Mouse (Mus musculus) testis, adult 2 months (tissue): ENCODE results near the gene Wdtc1. TPM values are rescaled to one million over a fixed set of nuclear protein-coding genes. Genes with fewer than 3 reads are reported as not detected.

Experiments
- H3K27ac ChIP-seq: fragments of 200-500 bp; 2 replicates; pipeline ENCODE4 v1.5.1; 2012; ENCODE audit warnings: low read depth, low read length; ENCODE audit not compliant: control insufficient read depth, insufficient read depth
- H3K27me3 ChIP-seq: fragments of 200-500 bp; 2 replicates; pipeline ENCODE4 v1.6.1; 2012; ENCODE audit warnings: mild to moderate bottlenecking, low read length, moderate library complexity; ENCODE audit not compliant: control insufficient read depth, insufficient read depth
- H3K36me3 ChIP-seq: fragments of 200-500 bp; 2 replicates; pipeline ENCODE4 v1.6.1; 2012; ENCODE audit warnings: mild to moderate bottlenecking, low read length; ENCODE audit not compliant: control insufficient read depth, insufficient read depth
- H3K4me1 ChIP-seq: fragments of 200-500 bp; 2 replicates; pipeline ENCODE4 v1.6.1; 2012; ENCODE audit warnings: low read length; ENCODE audit not compliant: control insufficient read depth, insufficient read depth
- H3K4me3 ChIP-seq: fragments of 200-500 bp; 2 replicates; pipeline ENCODE4 v1.5.1; 2012; ENCODE audit warnings: low read depth, mild to moderate bottlenecking, low read length, moderate library complexity, mixed read lengths; ENCODE audit not compliant: control insufficient read depth
- CTCF ChIP-seq: fragments of 200-500 bp; IDR thresholded peaks from 2 replicates; pipeline ENCODE4 v1.5.1; 2012; ENCODE audit warnings: low read depth, mild to moderate bottlenecking, inconsistent platforms, low read length, moderate library complexity; ENCODE audit not compliant: control insufficient read depth, insufficient read depth, insufficient replicate concordance
- POLR2A ChIP-seq: fragments of 200-500 bp; IDR thresholded peaks from 2 replicates; pipeline ENCODE4 v1.6.1; 2012; ENCODE audit warnings: low read depth, mild to moderate bottlenecking, inconsistent platforms, low read length, moderate library complexity; ENCODE audit not compliant: control insufficient read depth
- polyA plus RNA-seq: library from polyadenylated mRNA; depleted of rRNA; stranded (reverse); fragments of >200 nt; gene quantifications from 2 replicates; pipeline ENCODE4 v1.2.3, GENCODE M21; 2012

Gene Wdtc1
- polyA plus RNA-seq, 1 experiment, result 323 TPM

DNA sequence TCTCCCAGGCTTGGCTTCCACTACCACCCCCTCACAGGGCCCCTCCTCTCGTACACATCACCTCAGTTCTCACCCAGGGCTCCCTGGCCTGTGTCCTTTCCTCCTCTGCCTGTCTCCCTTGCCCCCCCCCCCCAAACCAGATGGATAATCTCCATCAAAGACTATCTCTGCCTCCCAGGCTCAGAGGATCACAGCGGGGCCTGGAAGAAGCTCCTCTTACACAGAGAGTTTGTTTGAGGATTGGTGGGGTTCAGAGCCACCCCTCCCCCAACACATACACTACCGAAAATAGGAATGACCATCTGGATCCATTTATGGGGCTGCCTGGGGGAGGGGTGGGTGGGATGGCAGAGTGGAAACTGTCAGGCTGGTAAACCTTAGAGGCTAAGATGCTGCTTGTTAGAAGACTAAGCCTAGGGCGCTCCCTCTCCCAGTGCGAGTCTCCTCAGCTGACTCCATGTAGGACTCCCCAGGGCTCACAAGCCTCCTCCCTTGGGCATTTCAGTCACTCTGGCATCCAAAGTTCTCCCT is 71.3 kb downstream of the Wdtc1 start:
- no peaks in the 10 kb centered on the region for H3K36me3 ChIP-seq
- no peak overlapping the region for H3K4me3 ChIP-seq
- H3K4me1 ChIP-seq, result peaks cover 4% of the 10 kb centered on the region; the same call in 1 of the 2 replicates

DNA sequence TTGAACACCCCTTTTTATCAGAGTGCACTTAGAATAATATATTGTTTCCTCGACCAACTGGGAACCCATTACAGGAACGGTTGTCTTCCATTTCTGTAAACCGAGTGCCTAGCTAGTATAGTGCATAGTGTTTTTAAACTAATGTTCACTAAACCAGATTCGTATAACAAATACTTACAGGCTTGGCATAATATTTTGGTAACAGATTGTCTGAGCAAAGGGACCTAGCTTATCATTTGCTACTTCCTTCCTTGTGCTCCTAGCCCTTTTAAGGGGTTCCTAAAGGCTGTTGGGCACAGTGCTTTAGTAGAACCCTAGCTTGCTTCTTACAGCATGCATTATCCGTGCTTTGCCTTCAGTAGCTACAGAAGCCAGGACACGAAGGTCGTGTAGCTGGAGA is 71.8 kb downstream of the Wdtc1 start:
- Histone ChIP-seq H3K27me3 (no peaks in the 10 kb centered on the region), H3K4me1 (peaks cover 4% of the 10 kb centered on the region; the same call in 1 of the 2 replicates), H3K36me3 (no peaks in the 10 kb centered on the region), H3K4me3 (no peak overlapping the region), H3K27ac (no peak overlapping the region)
- TF ChIP-seq CTCF, result no peak
- TF ChIP-seq POLR2A, result no peak

More for the DNA sequence above, 71.3 kb downstream of the Wdtc1 start:
- H3K27me3 ChIP-seq, result no peaks in the 10 kb centered on the region
- no peak overlapping the region for H3K27ac ChIP-seq
- no peak for TF ChIP-seq CTCF
- no peak for TF ChIP-seq POLR2A

DNA sequence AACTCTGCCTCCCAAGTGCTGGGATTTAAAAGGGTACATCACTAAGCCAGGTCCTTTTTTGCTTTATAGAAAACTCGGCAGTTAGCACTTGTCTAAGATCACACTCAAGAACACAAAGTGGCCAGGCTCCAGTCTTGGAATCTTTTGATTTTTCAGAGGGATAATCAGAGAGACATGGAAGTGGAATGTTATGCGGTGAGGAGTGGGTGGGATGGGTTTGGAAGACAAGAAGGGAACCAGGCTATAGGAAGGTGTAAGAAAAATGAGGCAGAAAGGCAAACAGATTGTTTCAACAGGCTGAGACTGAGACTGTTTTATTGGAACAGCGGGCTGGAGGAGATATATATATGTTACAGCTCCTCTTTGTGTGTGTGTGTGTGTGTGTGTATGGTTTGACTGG is 74.8 kb downstream of the Wdtc1 start:
- TF ChIP-seq CTCF, result no peak
- no peak for TF ChIP-seq POLR2A
- Histone ChIP-seq H3K4me3 (no peak overlapping the region), H3K27me3 (no peaks in the 10 kb centered on the region), H3K36me3 (no peaks in the 10 kb centered on the region), H3K27ac (no peak overlapping the region), H3K4me1 (peaks cover 4% of the 10 kb centered on the region; the same call in 1 of the 2 replicates)

DNA sequence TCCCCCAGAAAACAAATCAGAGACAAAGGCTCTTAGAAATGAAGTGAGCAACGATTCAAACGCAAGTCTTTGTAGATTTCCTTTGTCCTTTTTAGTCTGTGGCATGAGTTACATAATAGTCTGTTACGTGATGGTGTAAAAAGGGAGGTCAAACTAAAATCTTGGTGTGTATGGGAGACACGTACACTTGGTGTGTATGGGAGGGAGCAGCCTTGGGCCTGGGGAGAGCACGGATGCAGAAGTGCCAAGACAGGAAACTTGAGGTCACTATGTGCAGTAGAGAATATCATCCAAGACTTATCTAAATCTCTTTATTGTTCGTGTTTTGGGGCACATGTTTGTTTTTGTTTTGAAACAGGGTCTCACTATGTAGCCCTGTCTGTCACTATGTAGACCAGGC is 75.2 kb downstream of the Wdtc1 start:
- Histone ChIP-seq H3K27me3 (no peaks in the 10 kb centered on the region), H3K36me3 (no peaks in the 10 kb centered on the region), H3K27ac (peak overlapping the region; percentile 77), H3K4me1 (peaks cover 4% of the 10 kb centered on the region; the same call in 1 of the 2 replicates), H3K4me3 (peak overlapping the region; percentile 92)
- TF ChIP-seq CTCF (no peak), POLR2A (no peak)

DNA sequence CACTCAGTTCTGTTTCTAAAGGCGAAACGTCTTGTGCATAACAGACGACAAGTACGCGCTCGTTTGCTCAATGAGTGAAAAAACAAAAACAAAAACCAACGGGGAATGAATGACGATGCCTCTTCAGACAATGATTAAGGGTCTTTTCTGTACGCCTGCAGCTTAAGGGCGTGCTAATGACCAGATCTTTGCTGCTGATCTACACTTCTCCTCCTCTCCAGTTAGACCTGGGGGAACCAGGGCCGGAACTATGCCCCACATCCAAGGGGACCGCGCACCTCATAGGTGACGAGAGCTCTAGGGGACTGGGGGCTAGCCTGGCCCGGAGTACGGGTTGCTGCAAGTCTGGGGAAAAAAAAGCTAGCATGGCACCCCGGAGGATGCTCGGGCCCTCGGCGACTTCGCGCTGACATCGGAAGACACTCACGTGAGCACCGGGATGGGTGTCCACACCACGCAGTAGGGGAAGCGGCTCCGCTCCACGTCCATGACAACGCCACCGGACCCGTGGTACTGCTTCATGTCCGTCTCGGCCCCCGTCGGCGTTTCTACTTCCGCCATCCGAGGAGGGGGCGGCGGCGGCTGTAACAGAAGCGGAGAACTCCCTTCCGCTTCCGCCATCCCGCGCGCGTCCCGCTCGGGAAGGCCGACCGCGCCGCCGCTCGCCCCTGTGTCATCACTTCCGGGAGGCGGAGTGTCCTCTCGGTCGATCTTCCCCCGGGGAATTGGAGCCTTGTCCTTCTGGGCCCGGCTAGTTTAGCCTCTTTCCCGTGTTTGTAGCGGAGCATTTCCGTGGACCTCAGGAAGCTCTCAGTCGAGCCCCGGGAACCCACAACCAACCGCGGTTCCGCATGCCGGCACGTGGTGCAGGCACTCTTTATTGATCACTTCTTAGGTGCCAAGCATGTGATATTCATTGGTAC is 75.9 kb downstream of the Wdtc1 start, which contains the start of gene Tmem222:
Tmem222 (minus strand) TSS at position 689 of the 923 bp plus-strand sequence.
- H3K27me3 ChIP-seq, result no peaks in the 10 kb centered on the region
- TF ChIP-seq CTCF (no peak), POLR2A (peak; percentile 61)
- peak within 1 kb of the TSS; percentile 92 for H3K4me3 ChIP-seq
- peaks cover 4% of the 10 kb centered on the region; the same call in 1 of the 2 replicates for H3K4me1 ChIP-seq
- no peaks in the 10 kb centered on the region for H3K36me3 ChIP-seq
- H3K27ac ChIP-seq, result peak within 1 kb of the TSS; percentile 77

DNA sequence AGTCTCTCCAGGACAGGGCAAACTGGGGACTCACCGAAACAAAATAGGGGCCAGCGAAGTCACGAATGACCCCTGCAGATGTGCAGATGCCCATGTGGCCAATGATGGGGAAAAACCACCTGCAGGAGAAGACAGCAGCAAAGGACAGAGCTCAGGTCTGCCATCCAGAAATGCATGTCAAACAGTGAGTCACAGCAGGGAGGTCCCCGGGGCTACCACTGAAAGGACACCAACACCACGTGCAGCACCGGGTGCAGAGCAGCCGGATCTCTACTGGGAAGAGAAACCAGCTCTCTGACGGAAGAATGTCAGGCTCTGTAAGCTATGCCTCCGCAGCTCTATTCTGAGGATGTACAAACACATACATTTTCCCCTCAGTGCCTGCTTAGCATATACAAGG is 82.4 kb downstream of the Wdtc1 start:
- Histone ChIP-seq H3K4me1 (no peaks in the 10 kb centered on the region; the same call in 1 of the 2 replicates), H3K36me3 (peaks cover 6% of the 10 kb centered on the region), H3K27ac (no peak overlapping the region), H3K27me3 (no peaks in the 10 kb centered on the region), H3K4me3 (no peak overlapping the region)
- TF ChIP-seq CTCF (no peak), POLR2A (no peak)

DNA sequence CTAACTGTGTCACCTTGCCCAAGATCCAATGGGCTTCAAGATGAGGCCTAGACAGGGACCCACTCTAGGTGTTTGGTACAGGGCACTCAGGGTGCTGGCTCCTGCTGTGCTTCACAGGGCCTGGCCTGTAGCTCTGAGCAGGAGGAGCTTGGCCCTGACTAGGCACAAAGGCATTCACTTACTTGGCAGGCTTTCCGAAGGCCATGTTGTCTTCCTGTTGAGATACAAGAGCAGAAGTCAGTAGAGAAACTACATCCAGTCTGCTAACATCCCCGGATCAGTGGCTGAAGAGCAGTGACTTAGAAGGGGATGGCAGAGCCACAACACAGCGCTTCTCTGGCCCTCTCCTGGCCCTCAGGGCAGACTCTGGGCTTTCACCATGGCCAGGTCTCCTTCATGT is 83.7 kb downstream of the Wdtc1 start:
- Histone ChIP-seq H3K27me3 (no peaks in the 10 kb centered on the region), H3K36me3 (peaks cover 6% of the 10 kb centered on the region), H3K4me1 (no peaks in the 10 kb centered on the region; the same call in 1 of the 2 replicates), H3K4me3 (no peak overlapping the region), H3K27ac (peak overlapping the region; percentile 19; the same call in 1 of the 2 replicates)
- TF ChIP-seq CTCF (no peak), POLR2A (no peak)
